Mouse (Mus musculus): ENCODE measurements around the gene Gm3371. TPM values are rescaled to one million over a fixed set of nuclear protein-coding genes. Genes with fewer than 3 reads are reported as not detected.
"Not testable (repeated sequence)": the region's sequence is repeated elsewhere in the genome, so short reads cannot be mapped to it uniquely, and the experiment has no call there.

Gm3371 gene
- total RNA-seq (2022), result not detected

GRCm38 (mm10) chr14:44410588-44410987 lies at the start of gene Gm3371:
Gene Gm3371 (minus strand): TSS chr14:44410688.
- DNase-seq (ENCODE audit: low spot score), result not testable (repeated sequence)

- not testable (repeated sequence) for DNase-seq (ENCODE audit: low spot score)
Observed at GRCm38 (mm10) chr14:44433335-44433734, 22.8 kb upstream of the Gm3371 start, which contains the start of gene Gm8232. Gene Gm8232 (plus strand): TSS chr14:44433635.

GRCm38 (mm10) chr14:44384233-44384632 lies 26.3 kb downstream of the Gm3371 start:
- DNase-seq (ENCODE audit: low spot score), result not testable (repeated sequence)

GRCm38 (mm10) chr14:44365057-44365456 lies 45.4 kb downstream of the Gm3371 start, which contains the start of gene Gm8229:
Gene Gm8229 (plus strand): TSS chr14:44365357.
- not testable (repeated sequence) for DNase-seq (ENCODE audit: low spot score)

GRCm38 (mm10) chr14:44362301-44362700 lies 48.2 kb downstream of the Gm3371 start:
- not testable (repeated sequence) for DNase-seq (ENCODE audit: low spot score)

GRCm38 (mm10) chr14:44361416-44361815 lies 49.1 kb downstream of the Gm3371 start:
- DNase-seq (ENCODE audit: low spot score), result not testable (repeated sequence)

Other genes with a start within 250 kb of the Gm3371 start
- not detected for gene Gm8212, start 213.0 kb downstream of the Gm3371 start, total RNA-seq (2022)
- not detected for gene 4930503E14Rik, start 197.4 kb downstream of the Gm3371 start, total RNA-seq (2022)
- not detected for gene Gm8220, start 125.1 kb downstream of the Gm3371 start, total RNA-seq (2022)
- gene Gm5930, start 72.1 kb downstream of the Gm3371 start, total RNA-seq (2022), result not detected
- not detected for gene Gm8229, start 45.3 kb downstream of the Gm3371 start, total RNA-seq (2022)
- not detected for gene Gm8232, start 22.9 kb upstream of the Gm3371 start, total RNA-seq (2022)
- gene BC061237, start 81.8 kb upstream of the Gm3371 start, total RNA-seq (2022), result not detected
- gene Gm17093, start 107.6 kb upstream of the Gm3371 start, total RNA-seq (2022), result not detected
- gene Gm8247, start 172.5 kb upstream of the Gm3371 start, total RNA-seq (2022), result not detected
- gene Gm5624, start 217.2 kb upstream of the Gm3371 start, total RNA-seq (2022), result not detected

All from heart, adult 8-10 months (tissue).